Mouse (Mus musculus) hindbrain, postnatal 0 days (tissue): Measurements from ENCODE around the gene Tff2. TPM values are rescaled to one million over a fixed set of nuclear protein-coding genes. Genes with fewer than 3 reads are reported as not detected.

Source experiments
- ATAC-seq: fragments of 200-750 bp; cut with Nextera tagmentation; 2 replicates; pipeline ENCODE4 v1.8.0; 2017; ENCODE audit warnings: mild to moderate bottlenecking, moderate TSS enrichment, moderate library complexity
- DNase-seq: peaks from one replicate; pipeline ENCODE4 v3.0.0-alpha.2; 2015; ENCODE audit warnings: low spot score
- H3K27ac ChIP-seq: fragments of 300-500 bp; sonication (generic); 2 replicates; pipeline ENCODE4 v1.5.1; 2014; ENCODE audit warnings: mild to moderate bottlenecking
- H3K27me3 ChIP-seq: fragments of 300-500 bp; sonication (generic); 2 replicates; pipeline ENCODE4 v1.6.1; 2014; ENCODE audit warnings: low read length, mixed read lengths; ENCODE audit not compliant: insufficient read depth
- H3K36me3 ChIP-seq: fragments of 300-500 bp; sonication (generic); 2 replicates; pipeline ENCODE4 v1.6.1; 2014; ENCODE audit warnings: low read length, mixed read lengths; ENCODE audit not compliant: insufficient read depth
- H3K4me1 ChIP-seq: fragments of 300-500 bp; sonication (generic); 2 replicates; pipeline ENCODE4 v1.6.1; 2014; ENCODE audit warnings: antibody characterized with exemption, low read length, mixed read lengths; ENCODE audit not compliant: insufficient read depth
- H3K4me2 ChIP-seq: fragments of 300-500 bp; sonication (generic); 2 replicates; pipeline ENCODE4 v1.6.1; 2014; ENCODE audit warnings: low read depth, mild to moderate bottlenecking, low read length, moderate library complexity, mixed read lengths
- H3K4me3 ChIP-seq: fragments of 300-500 bp; sonication (generic); 2 replicates; pipeline ENCODE4 v1.5.1; 2014; ENCODE audit warnings: low read length
- H3K9ac ChIP-seq: fragments of 300-500 bp; sonication (generic); replicated peaks from 2 replicates; pipeline ENCODE4 v1.6.1; 2014; ENCODE audit warnings: mild to moderate bottlenecking, low read length, moderate library complexity, mixed read lengths
- H3K9me3 ChIP-seq: fragments of 300-500 bp; sonication (generic); 2 replicates; pipeline ENCODE4 v1.6.1; 2016; ENCODE audit warnings: low read length, mixed read lengths
- CTCF ChIP-seq: IDR thresholded peaks from 2 replicates; pipeline ENCODE4 v1.5.1; 2016; ENCODE audit warnings: antibody characterized with exemption, control low read depth, low read depth
- WGBS: fragments of 180-500 bp; shearing (Covaris S2); extraction: QIAGEN DNeasy Blood & Tissue Kit; methylation state at CpG from one replicate; pipeline ENCODE4 v1.1.7; 2014; 5-methylcytosine and 5-hydroxymethylcytosine counted together
- polyA plus RNA-seq: library from polyadenylated mRNA; unstranded; fragments of >200 nt; fragmentation: Nextera tagmentation; extraction: Ambion mirVana; gene quantifications from 2 replicates; pipeline ENCODE4 v1.2.1, GENCODE M21; 2015
- total RNA-seq: library from RNA; depleted of rRNA; stranded (reverse); fragments of >200 nt; gene quantifications from 2 replicates; pipeline ENCODE4 v1.2.3, GENCODE M21; 2014; rRNA removed

The Tff2 gene
- total and polyA plus RNA-seq, 2 experiments from 2014 or later: not detected

GRCm38 (mm10) chr17:31094781-31095180, 49.3 kb downstream of the Tff2 start:
- no peak overlapping the region for H3K9ac ChIP-seq
- no peak overlapping the region for H3K27ac ChIP-seq
- peaks cover 14% of the 10 kb centered on the region for H3K4me1 ChIP-seq
- no peaks in the 10 kb centered on the region for H3K27me3 ChIP-seq
- TF ChIP-seq CTCF: no peak
- 52% methylated on average over 5 of the region's 5 CpGs for WGBS
- H3K36me3 ChIP-seq: peaks cover 3% of the 10 kb centered on the region; the same call in 1 of the 2 replicates
- no peak overlapping the region for H3K4me2 ChIP-seq
- DNase-seq (no peak), ATAC-seq (no peak)
- H3K9me3 ChIP-seq: 0 out of 2 replicates have a peak, but pooled peaks cover 2% of the 10 kb centered on the region
- H3K4me3 ChIP-seq: no peak overlapping the region

Other genes starting within 250 kb of the Tff2 start
- 2.4 and 2.8 TPM in 2 replicates for gene Glp1r, start 242.5 kb downstream of the Tff2 start, total RNA-seq
- gene Glp1r, start 242.5 kb downstream of the Tff2 start, polyA plus RNA-seq: 0.69 and 0.83 TPM in 2 replicates
- gene Umodl1, start 189.6 kb downstream of the Tff2 start, total RNA-seq: 0.14 and 0.42 TPM in 2 replicates
- 0.06 and 0.15 TPM in 2 replicates for gene Umodl1, start 189.6 kb downstream of the Tff2 start, polyA plus RNA-seq
- gene Abcg1, start 86.6 kb downstream of the Tff2 start, total RNA-seq: 34.9 and 40.7 TPM in 2 replicates
- gene Abcg1, start 86.6 kb downstream of the Tff2 start, polyA plus RNA-seq: 17.4 and 18.9 TPM in 2 replicates
- gene Tff3, start 14.6 kb downstream of the Tff2 start, total RNA-seq: not detected in 2 replicates
- 0.44 and 0.55 TPM in 2 replicates for gene Tff3, start 14.6 kb downstream of the Tff2 start, polyA plus RNA-seq
- gene Tff1, start 21.0 kb upstream of the Tff2 start, total RNA-seq: not detected in 2 replicates
- not detected in 2 replicates for gene Tff1, start 21.0 kb upstream of the Tff2 start, polyA plus RNA-seq
- 0.10 TPM in 1 of 2 replicates, not detected in the other for gene Tmprss3, start 54.7 kb upstream of the Tff2 start, total RNA-seq
- gene Tmprss3, start 54.7 kb upstream of the Tff2 start, polyA plus RNA-seq: 0.14 and 0.23 TPM in 2 replicates
- gene Ubash3a, start 63.6 kb upstream of the Tff2 start, total RNA-seq: 0.21 TPM in 1 of 2 replicates, not detected in the other
- gene Ubash3a, start 63.6 kb upstream of the Tff2 start, polyA plus RNA-seq: not detected in 2 replicates
- gene Rsph1, start 133.1 kb upstream of the Tff2 start, total RNA-seq: 0.50 and 1.3 TPM in 2 replicates
- 8.9 TPM in 2 replicates for gene Rsph1, start 133.1 kb upstream of the Tff2 start, polyA plus RNA-seq
- 8.8 and 10.7 TPM in 2 replicates for gene Slc37a1, start 142.5 kb upstream of the Tff2 start, total RNA-seq
- gene Slc37a1, start 142.5 kb upstream of the Tff2 start, polyA plus RNA-seq: 5.7 and 6.8 TPM in 2 replicates
- gene Pde9a, start 241.9 kb upstream of the Tff2 start, total RNA-seq: 34.4 and 39.8 TPM in 2 replicates
- 35.2 and 36.3 TPM in 2 replicates for gene Pde9a, start 241.9 kb upstream of the Tff2 start, polyA plus RNA-seq